Comparison of ENCODE assay signal across 9 mouse cellular contexts in the genomic region with DNA sequence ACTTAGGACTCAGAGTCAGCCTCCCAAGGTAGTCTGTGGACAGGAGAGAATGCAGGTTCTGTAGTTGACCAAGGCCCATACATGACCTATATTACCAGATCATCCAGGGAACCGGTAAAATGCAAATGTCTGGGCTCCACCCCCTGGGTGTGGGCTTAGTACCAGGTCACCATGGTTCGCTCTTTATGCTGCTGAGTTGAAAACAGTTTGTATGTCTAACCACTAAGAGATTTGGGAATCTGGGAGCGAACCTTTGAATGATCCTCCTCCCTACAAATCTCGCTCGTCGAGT. TPM values are rescaled to one million over a fixed set of nuclear protein-coding genes. Genes with fewer than 3 reads are reported as not detected.
DNase-seq lines count a peak whose midpoint lies in the region; ATAC-seq and TF ChIP-seq lines count a peak whose summit lies in the region.
"Had no signal": no experiment of that assay in that cellular context is flagged by ENCODE, and none has a peak within 500 bp of the region (broad histone marks: within the 10 kb centered on the region; RNA-seq: fewer than 3 reads in every experiment).

No protein-coding gene starts in this region.

- TF ChIP-seq CTCF in kidney, adult 2 months (conservative IDR thresholded peaks at IDR 0.05; ENCODE audit: insufficient read depth, insufficient read length, low read depth, low read length) = no peak

- no peaks in the 10 kb centered on the region for H3K36me3 ChIP-seq in kidney, adult 2 months (ENCODE audit: control insufficient read depth, insufficient read depth, low read length)
- no peaks in the 10 kb centered on the region for H3K36me3 ChIP-seq in kidney, embryonic 14.5 days (ENCODE audit: control insufficient read depth, insufficient read depth, low read length)
- no peaks in the 10 kb centered on the region for H3K36me3 ChIP-seq in embryonic facial prominence, embryonic 13.5 days
- H3K36me3 ChIP-seq in hindbrain, embryonic 16.5 days (ENCODE audit: control insufficient read depth, insufficient read depth, low read length) = no peaks in the 10 kb centered on the region
- H3K36me3 ChIP-seq in midbrain, embryonic 14.5 days (ENCODE audit: control insufficient read depth, insufficient read depth, low read length) = no peaks in the 10 kb centered on the region

- WGBS in kidney, adult 2 months = 56% methylated on average over 6 of the region's 6 CpGs
- WGBS in kidney, embryonic 14.5 days = 67% methylated on average over 6 of the region's 6 CpGs
- WGBS in embryonic facial prominence, embryonic 13.5 days = 67% methylated on average over 6 of the region's 6 CpGs
- WGBS in hindbrain, embryonic 16.5 days = 76% methylated on average over 6 of the region's 6 CpGs
- WGBS in midbrain, embryonic 14.5 days = 71% methylated on average over 6 of the region's 6 CpGs

- DNase-seq in kidney, adult 2 months = peak; percentile 33
- DNase-seq in midbrain, embryonic 14.5 days = no peak
- DNase-seq in thymus, adult 18-20 months = no peak
- no peak for DNase-seq in embryo, embryonic 9.5 days (ENCODE audit: extremely low spot score)
- DNase-seq: lung, adult 18-20 months had no signal

- no peaks in the 10 kb centered on the region for H3K9me3 ChIP-seq in kidney, embryonic 14.5 days (ENCODE audit: control insufficient read depth, low read length)
- no peaks in the 10 kb centered on the region for H3K9me3 ChIP-seq in embryonic facial prominence, embryonic 13.5 days
- no peaks in the 10 kb centered on the region for H3K9me3 ChIP-seq in hindbrain, embryonic 16.5 days (ENCODE audit: control insufficient read depth, low read length)
- no peaks in the 10 kb centered on the region for H3K9me3 ChIP-seq in midbrain, embryonic 14.5 days (ENCODE audit: control insufficient read depth, low read length)

- no peak for TF ChIP-seq POLR2A in kidney, adult 2 months (IDR thresholded peaks at IDR 0.05; ENCODE audit: low read depth, low read length)

- no peaks in the 10 kb centered on the region for H3K27me3 ChIP-seq in kidney, adult 2 months (replicated peaks; ENCODE audit: control insufficient read depth, insufficient read depth, low read length)
- H3K27me3 ChIP-seq in kidney, embryonic 14.5 days (ENCODE audit: control insufficient read depth, insufficient read depth, low read length) = no peaks in the 10 kb centered on the region
- H3K27me3 ChIP-seq in embryonic facial prominence, embryonic 13.5 days = no peaks in the 10 kb centered on the region
- no peaks in the 10 kb centered on the region for H3K27me3 ChIP-seq in hindbrain, embryonic 16.5 days (replicated peaks; ENCODE audit: control insufficient read depth, insufficient read depth, low read length)
- H3K27me3 ChIP-seq in midbrain, embryonic 14.5 days (ENCODE audit: control insufficient read depth, insufficient read depth, low read length) = no peaks in the 10 kb centered on the region

- H3K27ac ChIP-seq in kidney, adult 2 months (ENCODE audit: insufficient read depth, low read depth, low read length) = peak overlapping the region; percentile 28; the same call in 1 of the 2 replicates
- no peak overlapping the region for H3K27ac ChIP-seq in kidney, embryonic 14.5 days (ENCODE audit: low read depth, low read length)
- no peak overlapping the region for H3K27ac ChIP-seq in embryonic facial prominence, embryonic 13.5 days
- no peak overlapping the region for H3K27ac ChIP-seq in hindbrain, embryonic 16.5 days (ENCODE audit: low read depth, low read length)
- no peak overlapping the region for H3K27ac ChIP-seq in midbrain, embryonic 14.5 days (replicated peaks; ENCODE audit: low read depth, low read length)

- no peak overlapping the region for H3K4me2 ChIP-seq in kidney, embryonic 14.5 days (replicated peaks; ENCODE audit: low read depth, low read length)
- H3K4me2 ChIP-seq in embryonic facial prominence, embryonic 13.5 days = peak overlapping the region; percentile 71
- H3K4me2 ChIP-seq in hindbrain, embryonic 16.5 days (ENCODE audit: low read length) = peak overlapping the region; percentile 82
- peak overlapping the region; percentile 66 for H3K4me2 ChIP-seq in midbrain, embryonic 14.5 days (ENCODE audit: low read length)

- no peak overlapping the region for H3K4me3 ChIP-seq in kidney, adult 2 months (ENCODE audit: insufficient read depth, low read depth, low read length)
- H3K4me3 ChIP-seq in kidney, embryonic 14.5 days (ENCODE audit: low read length) = no peak overlapping the region
- H3K4me3 ChIP-seq in embryonic facial prominence, embryonic 13.5 days = no peak overlapping the region
- H3K4me3 ChIP-seq in hindbrain, embryonic 16.5 days (ENCODE audit: low read length) = no peak overlapping the region; the same call in 1 of the 2 replicates
- H3K4me3 ChIP-seq in midbrain, embryonic 14.5 days (replicated peaks; ENCODE audit: low read depth, low read length) = no peak overlapping the region

- peaks cover 38% of the 10 kb centered on the region for H3K4me1 ChIP-seq in kidney, adult 2 months (ENCODE audit: control insufficient read depth, insufficient read depth, low read length)
- peaks cover 46% of the 10 kb centered on the region for H3K4me1 ChIP-seq in kidney, embryonic 14.5 days (ENCODE audit: control insufficient read depth, insufficient read depth, low read length)
- peaks cover 57% of the 10 kb centered on the region for H3K4me1 ChIP-seq in embryonic facial prominence, embryonic 13.5 days
- peaks cover 33% of the 10 kb centered on the region for H3K4me1 ChIP-seq in hindbrain, embryonic 16.5 days (ENCODE audit: control insufficient read depth, insufficient read depth, low read depth, low read length)
- peaks cover 36% of the 10 kb centered on the region for H3K4me1 ChIP-seq in midbrain, embryonic 14.5 days (ENCODE audit: control insufficient read depth, insufficient read depth, low read length)

- no peak for ATAC-seq in kidney, embryonic 14.5 days (ENCODE audit: low FRiP score, low TSS enrichment)
- no peak for ATAC-seq in embryonic facial prominence, embryonic 13.5 days (ENCODE audit: insufficient number of reproducible peaks, insufficient read depth, low FRiP score, low TSS enrichment, low read depth)
- no peak for ATAC-seq in hindbrain, embryonic 16.5 days
- ATAC-seq in midbrain, embryonic 14.5 days (ENCODE audit: low FRiP score, low TSS enrichment) = no peak
- no peak for ATAC-seq in inflammation-experienced regulatory T-cells, adult 6 months

- no peak overlapping the region for H3K9ac ChIP-seq in kidney, embryonic 14.5 days (ENCODE audit: low read depth, low read length)
- H3K9ac ChIP-seq in embryonic facial prominence, embryonic 13.5 days = 0 out of 2 replicates have a peak overlapping the region, but pooled peaks have one; percentile 12
- no peak overlapping the region for H3K9ac ChIP-seq in hindbrain, embryonic 16.5 days (ENCODE audit: low read depth, low read length)
- H3K9ac ChIP-seq in midbrain, embryonic 14.5 days (replicated peaks; ENCODE audit: low read length) = 0 out of 2 replicates have a peak overlapping the region, but pooled peaks have one; percentile 31

RNA-seq across cellular contexts. Expression of a gene that starts 5.2 kb away (rescaled TPM):
- polyA plus RNA-seq in kidney, adult 2 months (2012; rRNA removed) = 32.0 and 61.3 TPM in 2 replicates
- polyA plus RNA-seq in kidney, embryonic 14.5 days (2014; fragmentation: Nextera tagmentation; extraction: Ambion mirVana) = 155 and 214 TPM in 2 replicates
- 237 and 292 TPM in 2 replicates for polyA plus RNA-seq in embryonic facial prominence, embryonic 13.5 days (2015; fragmentation: Nextera tagmentation; extraction: Ambion mirVana)
- 115 and 156 TPM in 2 replicates for polyA plus RNA-seq in hindbrain, embryonic 16.5 days (2015; fragmentation: Nextera tagmentation; extraction: Ambion mirVana)
- polyA plus RNA-seq in midbrain, embryonic 14.5 days (2014; fragmentation: Nextera tagmentation; extraction: Ambion mirVana) = 81.0 and 82.1 TPM in 2 replicates
- polyA plus RNA-seq in inflammation-experienced regulatory T-cells, adult 6 months (2017; shearing (Covaris generic)) = 100 to 1,000 TPM in 2 of 3 experiments, 10 to 100 TPM in 1; 81.5 to 158 (median 100) TPM

Comparison
In these comparisons a context has a peak if more than half of its experiments do, and no peak if none do; other contexts are left out.
1. H3K9ac ChIP-seq: peak in embryonic facial prominence, embryonic 13.5 days (single experiment) and midbrain, embryonic 14.5 days (single experiment); none in kidney, embryonic 14.5 days (single experiment) and hindbrain, embryonic 16.5 days (single experiment).